Mouse (Mus musculus) adrenal gland, postnatal 10 days (tissue): ENCODE results near the gene Nfia. TPM values are rescaled to one million over a fixed set of nuclear protein-coding genes. Genes with fewer than 3 reads are reported as not detected.

Source experiments
- DNase-seq: peaks from one replicate; pipeline ENCODE4 v3.0.0; 2021; ENCODE audit warnings: mixed read lengths
- total RNA-seq, 2 experiments: library from RNA; stranded (reverse); gene quantifications; 2 replicates each; pipeline ENCODE4 v1.2.3; 2021

Nfia gene
- total RNA-seq, 2 experiments from 2014 or later, result 212 to 228 TPM

- DNase-seq, result no peak
Measured at GRCm38 (mm10) chr4:97953886-97954285, 181.4 kb downstream of the Nfia start.

- DNase-seq, result no peak
Measured at GRCm38 (mm10) chr4:97958121-97958520, 185.6 kb downstream of the Nfia start.

- DNase-seq, result peak; percentile 61
Measured at GRCm38 (mm10) chr4:97962856-97963255, 190.3 kb downstream of the Nfia start.

- DNase-seq, result no peak
Measured at GRCm38 (mm10) chr4:97963951-97964350, 191.4 kb downstream of the Nfia start.

DNA sequence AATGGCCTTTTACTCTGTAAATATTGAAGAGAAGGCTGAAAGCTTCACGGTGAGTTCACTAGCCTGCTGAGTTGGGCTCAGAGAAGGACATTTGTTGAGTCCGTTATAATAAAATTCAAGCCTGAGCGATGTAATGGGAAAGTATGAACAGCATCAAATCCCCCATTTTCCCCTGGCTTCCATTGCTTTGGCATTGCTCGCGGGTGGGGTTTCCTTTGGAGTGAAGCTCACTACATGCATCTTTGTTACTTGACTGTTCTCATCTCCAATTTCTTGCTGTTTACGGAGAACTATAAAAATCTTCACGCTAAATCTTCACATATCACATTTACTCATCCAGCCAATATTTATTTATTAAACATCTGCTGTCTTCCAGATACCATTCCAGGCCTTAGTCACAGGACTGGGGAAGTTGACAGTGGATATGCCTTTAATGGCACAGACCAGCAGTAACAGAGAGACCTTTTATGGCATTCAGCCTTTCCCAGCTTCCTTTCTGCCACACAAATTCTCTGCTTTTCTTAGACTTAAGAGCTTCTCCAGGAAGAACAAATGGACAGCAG lies 196.3 kb downstream of the Nfia start:
- DNase-seq, result no peak

DNA sequence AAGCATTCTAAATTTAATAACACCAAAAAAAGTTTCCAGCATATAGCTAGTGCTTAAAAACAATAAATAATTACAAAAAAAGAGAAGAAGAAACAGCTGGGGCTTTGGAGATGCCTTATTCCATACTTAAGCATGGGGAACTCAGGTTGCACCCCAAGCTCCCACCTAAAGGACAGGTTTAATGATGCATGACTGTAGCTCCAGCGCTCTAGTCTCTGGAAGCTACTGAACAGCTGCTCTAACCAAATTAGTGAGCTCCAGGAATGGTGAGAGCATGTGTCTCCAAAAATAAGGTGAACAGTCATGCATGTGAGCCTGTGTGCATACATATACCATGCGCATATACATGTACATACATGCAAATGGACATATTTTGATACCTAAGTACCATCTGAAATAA lies 200.5 kb downstream of the Nfia start:
- DNase-seq, result no peak

- no peak for DNase-seq
Measured at GRCm38 (mm10) chr4:97974037-97974436, 201.5 kb downstream of the Nfia start.

- DNase-seq, result no peak
Measured at GRCm38 (mm10) chr4:97976891-97977290, 204.4 kb downstream of the Nfia start.

DNA sequence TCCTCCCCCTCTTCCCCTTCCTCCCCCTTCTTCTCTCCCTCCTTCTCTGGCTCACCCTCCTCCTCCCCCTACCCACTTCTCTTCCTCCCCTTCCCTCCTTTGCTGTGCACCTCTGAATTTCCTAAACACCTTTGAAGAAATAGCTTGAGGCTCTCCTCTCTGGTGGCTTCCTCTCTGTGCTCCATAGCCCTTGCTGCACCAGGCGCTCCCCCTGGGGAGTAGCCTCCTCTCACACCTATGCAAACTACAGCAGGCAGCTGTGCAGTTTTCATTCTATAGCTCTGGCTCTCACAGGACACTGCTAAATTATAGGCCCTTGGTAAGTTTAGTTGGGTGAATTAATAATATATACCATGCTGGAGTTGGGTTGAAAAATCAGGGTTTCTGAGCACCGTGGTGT lies 211.8 kb downstream of the Nfia start:
- DNase-seq, result no peak

GRCm38 (mm10) chr4:97986056-97986734 lies 213.7 kb downstream of the Nfia start:
- no peak for DNase-seq

GRCm38 (mm10) chr4:97986735-97987075 lies 214.2 kb downstream of the Nfia start:
- DNase-seq, result no peak

DNA sequence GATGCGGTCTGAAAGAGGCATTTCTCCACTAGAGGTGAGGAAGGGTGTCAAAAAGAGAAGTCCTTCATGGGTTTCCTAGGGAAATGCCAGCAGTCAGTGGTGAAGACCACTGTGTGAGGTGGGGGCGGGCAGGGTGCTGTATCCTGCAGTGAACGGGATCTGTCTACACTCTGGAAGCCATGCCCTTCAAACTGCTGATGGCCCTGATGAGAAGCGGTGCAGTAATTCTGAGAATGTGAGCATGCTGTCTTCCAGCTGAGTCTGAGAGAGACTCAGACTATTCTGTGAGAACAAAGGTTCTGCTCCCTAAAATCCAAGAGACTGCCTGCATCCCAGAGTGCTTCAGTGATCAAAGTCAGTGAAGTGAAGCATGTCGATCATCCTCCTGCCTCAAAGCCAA lies 216.2 kb downstream of the Nfia start:
- DNase-seq, result no peak

DNA sequence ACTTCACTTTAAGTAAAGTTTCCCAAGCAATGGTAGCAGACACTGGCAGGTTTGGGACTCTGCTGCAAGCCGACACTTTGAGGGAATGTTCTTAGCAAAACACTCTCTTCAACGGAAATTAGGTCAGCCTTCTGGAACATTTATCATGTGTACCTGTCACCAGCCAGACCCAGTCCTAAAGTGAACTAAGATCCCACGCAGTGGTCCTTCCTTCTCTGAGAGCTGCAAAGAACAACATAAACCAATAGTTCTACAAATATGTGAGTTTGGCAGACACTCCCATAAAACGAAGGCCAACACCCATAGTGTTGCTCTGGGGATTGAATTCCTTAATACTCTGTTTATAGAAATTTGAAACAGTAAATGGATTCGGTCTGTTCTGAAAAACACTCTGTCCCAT lies 217.9 kb downstream of the Nfia start:
- peak; percentile 28 for DNase-seq

- no peak for DNase-seq
Measured at GRCm38 (mm10) chr4:97991395-97991794, 218.9 kb downstream of the Nfia start.

DNA sequence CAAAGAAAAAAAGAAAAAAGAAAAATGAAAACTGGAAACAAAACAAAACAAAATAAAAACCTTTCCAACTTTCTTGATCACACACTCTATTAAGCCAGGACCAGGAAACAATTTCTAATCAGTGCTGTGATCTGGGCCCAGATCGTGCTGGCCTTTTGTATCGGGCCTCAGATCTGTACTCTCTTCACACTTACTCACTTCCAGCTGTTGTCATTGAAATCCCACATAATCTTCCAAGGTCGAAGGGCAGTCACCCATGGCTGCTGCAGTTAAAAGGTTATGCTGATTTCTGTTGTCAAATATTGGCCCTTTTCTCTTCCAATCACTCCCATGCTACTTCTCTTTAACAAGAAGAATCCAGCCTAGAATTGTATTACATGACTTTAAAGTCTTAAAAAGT lies 219.3 kb downstream of the Nfia start:
- DNase-seq, result no peak

GRCm38 (mm10) chr4:97995911-97996712 lies 223.6 kb downstream of the Nfia start:
- DNase-seq, result no peak

- DNase-seq, result peak; percentile 40
Measured at GRCm38 (mm10) chr4:97997151-97997817, 224.8 kb downstream of the Nfia start.

- DNase-seq, result peak; percentile 55
Measured at GRCm38 (mm10) chr4:98002206-98002605, 229.7 kb downstream of the Nfia start.

- DNase-seq, result peak; percentile 40
Measured at GRCm38 (mm10) chr4:98003323-98004107, 231.0 kb downstream of the Nfia start.

GRCm38 (mm10) chr4:98004108-98004625 lies 231.6 kb downstream of the Nfia start:
- DNase-seq, result peak; percentile 81

GRCm38 (mm10) chr4:98004986-98005385 lies 232.5 kb downstream of the Nfia start:
- no peak for DNase-seq

DNA sequence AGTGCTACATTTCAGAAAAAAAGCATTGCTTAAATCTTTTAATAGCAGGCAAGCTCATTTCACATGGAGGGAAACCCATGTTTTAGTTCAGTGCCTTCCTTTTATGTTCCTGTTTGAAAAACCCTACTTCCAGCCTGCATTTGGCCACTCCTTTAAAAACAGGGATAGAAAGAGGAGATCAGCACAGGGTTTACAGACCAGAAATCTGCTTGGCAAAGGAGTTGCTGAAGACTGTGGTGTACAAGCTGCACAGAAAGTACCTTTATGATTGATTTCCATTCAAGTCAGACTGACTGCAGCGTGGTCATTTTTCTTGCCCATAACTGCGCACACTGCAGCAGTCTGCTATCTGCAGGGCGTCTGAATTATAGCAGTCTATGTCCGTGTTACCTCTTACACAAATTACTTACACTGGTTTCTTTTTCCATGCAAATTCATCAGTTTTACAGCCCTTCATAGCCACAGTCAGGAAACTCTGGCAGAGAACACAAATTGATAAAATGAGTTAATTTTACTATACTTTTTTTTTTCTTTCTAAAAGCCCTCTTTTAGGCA lies 236.4 kb downstream of the Nfia start:
- no peak for DNase-seq
